Mouse (Mus musculus) yolk sac, embryonic 10.5 days (tissue): ENCODE data around the gene 2210010C04Rik.
"Not testable (repeated sequence)": the region's sequence is repeated elsewhere in the genome, so short reads cannot be mapped to it uniquely, and the experiment has no call there.

Experiments
- DNase-seq: peaks from one replicate; pipeline ENCODE4 v3.0.0-alpha.2; 2017; ENCODE audit warnings: low spot score

Gene 2210010C04Rik

GRCm38 (mm10) chr6:41019140-41019539 lies 16.2 kb downstream of the 2210010C04Rik start:
- DNase-seq, result no peak

- no peak for DNase-seq
Observed at GRCm38 (mm10) chr6:41018629-41019028, 16.7 kb downstream of the 2210010C04Rik start.

GRCm38 (mm10) chr6:41015065-41015464 lies 20.2 kb downstream of the 2210010C04Rik start:
- no peak for DNase-seq

- DNase-seq, result not testable (repeated sequence)
Observed at GRCm38 (mm10) chr6:40999379-40999778, 35.9 kb downstream of the 2210010C04Rik start, which contains the start of gene Gm2663. Gene Gm2663, minus strand, starts transcription at chr6:40999479.
